Mouse (Mus musculus): ENCODE measurements around the gene Olfr1413.

Gene Olfr1413

GRCm38 (mm10) chr1:92571022-92571421, at the start of gene Olfr1413:
Gene Olfr1413 (plus strand): TSS chr1:92571322.
- no peak for DNase-seq (ENCODE audit: low spot score in 2 of 2)

GRCm38 (mm10) chr1:92521376-92521775, 49.7 kb upstream of the Olfr1413 start:
- DNase-seq (ENCODE audit: low spot score in 2 of 2), result no peak

- DNase-seq (ENCODE audit: low spot score in 2 of 2), result no peak
These were observed 47.4 kb upstream of the Olfr1413 start for GRCm38 (mm10) chr1:92523764-92524163.

- DNase-seq (ENCODE audit: low spot score in 2 of 2), result no peak
These were observed 34.1 kb upstream of the Olfr1413 start for GRCm38 (mm10) chr1:92536972-92537371.

GRCm38 (mm10) chr1:92539071-92539470, 32.1 kb upstream of the Olfr1413 start:
- DNase-seq (ENCODE audit: low spot score in 2 of 2), result no peak

GRCm38 (mm10) chr1:92545929-92546328, 25.2 kb upstream of the Olfr1413 start:
- DNase-seq (ENCODE audit: low spot score in 2 of 2), result no peak

- no peak for DNase-seq (ENCODE audit: low spot score in 2 of 2)
These were observed 14.4 kb downstream of the Olfr1413 start, which contains the start of gene Olfr1412 for GRCm38 (mm10) chr1:92585479-92585878. Gene Olfr1412 (plus strand): TSS chr1:92585779.

GRCm38 (mm10) chr1:92594111-92594510, 23.0 kb downstream of the Olfr1413 start, which contains the start of gene Olfr1411:
Gene Olfr1411 (plus strand): TSS chr1:92594411.
- DNase-seq (ENCODE audit: low spot score in 2 of 2), result no peak

- DNase-seq (ENCODE audit: low spot score in 2 of 2), result no peak
These were observed 24.9 kb downstream of the Olfr1413 start for GRCm38 (mm10) chr1:92596019-92596418.

- no peak for DNase-seq (ENCODE audit: low spot score in 2 of 2)
These were observed 34.4 kb downstream of the Olfr1413 start, which contains the start of gene Olfr1410 for GRCm38 (mm10) chr1:92605482-92605881. Gene Olfr1410 (plus strand): TSS chr1:92605782.

- DNase-seq (ENCODE audit: low spot score in 2 of 2), result no peak
These were observed 36.6 kb downstream of the Olfr1413 start for GRCm38 (mm10) chr1:92607711-92608110.

GRCm38 (mm10) chr1:92611008-92611407, 39.9 kb downstream of the Olfr1413 start:
- DNase-seq (ENCODE audit: low spot score in 2 of 2), result peak; percentile 23 to 63

GRCm38 (mm10) chr1:92613175-92613574, 42.1 kb downstream of the Olfr1413 start:
- no peak for DNase-seq (ENCODE audit: low spot score in 2 of 2)

GRCm38 (mm10) chr1:92614516-92614915, 43.4 kb downstream of the Olfr1413 start:
- DNase-seq (ENCODE audit: low spot score in 2 of 2), result no peak

GRCm38 (mm10) chr1:92616046-92616445, 44.9 kb downstream of the Olfr1413 start:
- no peak for DNase-seq (ENCODE audit: low spot score in 2 of 2)

- no peak for DNase-seq (ENCODE audit: low spot score in 2 of 2)
These were observed 46.4 kb downstream of the Olfr1413 start, which contains the start of gene Olfr12 for GRCm38 (mm10) chr1:92617488-92617887. Gene Olfr12 (plus strand): TSS chr1:92617788.

GRCm38 (mm10) chr1:92618360-92618759, 47.2 kb downstream of the Olfr1413 start:
- no peak for DNase-seq (ENCODE audit: low spot score in 2 of 2)
